Mouse (Mus musculus) kidney, embryonic 14.5 days (tissue): ENCODE data around the gene Gm5414. TPM values are rescaled to one million over a fixed set of nuclear protein-coding genes. Genes with fewer than 3 reads are reported as not detected.

Experiments
- ATAC-seq: fragments of 200-750 bp; cut with Nextera tagmentation; 2 replicates; pipeline ENCODE4 v1.8.0; 2017; ENCODE audit warnings: moderate number of reproducible peaks, mild to moderate bottlenecking, moderate TSS enrichment, moderate library complexity; ENCODE audit not compliant: low FRiP score, low TSS enrichment
- H3K27ac ChIP-seq: fragments of 300-500 bp; sonication (generic); 2 replicates; pipeline ENCODE4 v1.5.1; 2014; ENCODE audit warnings: low read depth, mild to moderate bottlenecking, low read length, moderate library complexity, mixed read lengths
- H3K27me3 ChIP-seq: fragments of 300-500 bp; sonication (generic); 2 replicates; pipeline ENCODE4 v1.6.1; 2014; ENCODE audit warnings: mild to moderate bottlenecking, low read length; ENCODE audit not compliant: control insufficient read depth, insufficient read depth
- H3K36me3 ChIP-seq: fragments of 300-500 bp; sonication (generic); 2 replicates; pipeline ENCODE4 v1.6.1; 2014; ENCODE audit warnings: low read length, mixed read lengths; ENCODE audit not compliant: control insufficient read depth, insufficient read depth
- H3K4me1 ChIP-seq: fragments of 300-500 bp; sonication (generic); 2 replicates; pipeline ENCODE4 v1.6.1; 2014; ENCODE audit warnings: low read length, mixed read lengths; ENCODE audit not compliant: control insufficient read depth, insufficient read depth
- H3K4me2 ChIP-seq: fragments of 300-500 bp; sonication (generic); replicated peaks from 2 replicates; pipeline ENCODE4 v1.6.1; 2014; ENCODE audit warnings: low read depth, mild to moderate bottlenecking, low read length
- H3K4me3 ChIP-seq: fragments of 300-500 bp; sonication (generic); 2 replicates; pipeline ENCODE4 v1.5.1; 2014; ENCODE audit warnings: mild to moderate bottlenecking, low read length
- H3K9ac ChIP-seq: fragments of 300-500 bp; sonication (generic); 2 replicates; pipeline ENCODE4 v1.6.1; 2014; ENCODE audit warnings: low read depth, mild to moderate bottlenecking, low read length, moderate library complexity
- H3K9me3 ChIP-seq: fragments of 300-500 bp; sonication (generic); 2 replicates; pipeline ENCODE4 v1.6.1; 2016; ENCODE audit warnings: low read length; ENCODE audit not compliant: control insufficient read depth
- WGBS: fragments of 180-500 bp; shearing (Covaris S2); extraction: QIAGEN DNeasy Blood & Tissue Kit; methylation state at CpG from one replicate; pipeline ENCODE4 v1.1.7; 2014; 5-methylcytosine and 5-hydroxymethylcytosine counted together
- polyA plus RNA-seq: library from polyadenylated mRNA; unstranded; fragments of >200 nt; fragmentation: Nextera tagmentation; extraction: Ambion mirVana; gene quantifications from 2 replicates; pipeline ENCODE4 v1.2.1, GENCODE M21; 2014

Gene Gm5414
- not detected in 2 replicates for polyA plus RNA-seq

- H3K4me3 ChIP-seq, result no peak within 1 kb of the TSS
- H3K27me3 ChIP-seq, result no peaks in the 10 kb centered on the region
- H3K9ac ChIP-seq, result no peak within 1 kb of the TSS
- no peak within 1 kb of the TSS for H3K27ac ChIP-seq
- no peaks in the 10 kb centered on the region for H3K36me3 ChIP-seq
- no peak within 1 kb of the TSS for H3K4me2 ChIP-seq
- no peaks in the 10 kb centered on the region for H3K9me3 ChIP-seq
- 80% methylated on average over 2 of the region's 2 CpGs for WGBS
- no peak for ATAC-seq
- H3K4me1 ChIP-seq, result no peaks in the 10 kb centered on the region
Measured at GRCm38 (mm10) chr15:101627884-101628283, at the start of gene Gm5414. Gene Gm5414, minus strand, starts transcription at chr15:101628188.

DNA sequence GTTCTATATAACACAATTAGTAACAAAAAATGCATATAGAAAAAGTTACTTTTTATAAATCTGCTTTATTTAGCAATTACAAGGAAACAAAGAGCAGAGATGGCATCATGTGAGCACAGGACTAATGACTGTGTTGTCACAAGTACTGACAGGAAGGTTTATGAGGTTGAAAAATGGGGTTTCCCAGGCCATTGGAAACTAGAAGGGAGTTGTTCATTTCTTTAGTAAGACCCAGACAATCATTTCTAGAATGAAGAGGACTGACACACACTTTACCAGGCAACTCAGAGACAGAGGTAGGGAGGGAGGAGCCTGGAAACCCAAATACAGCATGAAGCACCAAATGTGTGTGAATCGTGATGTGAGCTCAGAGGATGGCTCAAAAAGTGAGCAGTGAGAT is 48.0 kb upstream of the Gm5414 start:
- Histone ChIP-seq H3K36me3 (no peaks in the 10 kb centered on the region), H3K27me3 (no peaks in the 10 kb centered on the region), H3K4me1 (no peaks in the 10 kb centered on the region), H3K9ac (no peak overlapping the region), H3K4me2 (no peak overlapping the region), H3K9me3 (no peaks in the 10 kb centered on the region), H3K4me3 (no peak overlapping the region), H3K27ac (no peak overlapping the region)
- ATAC-seq, result no peak
- 89% methylated on average over 1 of the region's 1 CpGs for WGBS

DNA sequence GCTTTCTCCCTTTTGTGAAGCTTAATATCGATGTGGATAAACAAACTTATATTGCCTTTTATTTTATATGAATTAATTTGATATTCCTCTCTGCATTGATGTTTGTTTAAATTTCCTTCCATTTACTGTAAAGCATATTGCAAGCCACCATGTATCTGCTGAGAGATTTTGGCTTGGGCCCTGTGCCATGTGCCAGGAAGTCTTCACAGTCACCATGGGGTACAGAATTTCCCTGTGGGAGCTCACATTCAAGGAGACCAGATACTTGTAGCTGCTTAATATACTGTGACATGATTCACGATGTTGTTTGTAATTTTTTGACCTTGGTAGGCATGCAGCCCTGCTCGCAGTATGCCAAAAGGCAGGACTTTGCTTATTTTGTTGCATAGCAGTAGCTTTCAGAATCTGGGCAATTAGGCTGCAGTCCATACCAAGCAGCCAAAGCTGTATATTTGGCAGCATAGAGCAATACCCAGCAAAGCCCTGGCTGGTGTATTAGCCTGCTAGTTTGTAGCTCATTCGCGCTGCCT is 24.8 kb upstream of the Gm5414 start:
- Histone ChIP-seq H3K4me1 (no peaks in the 10 kb centered on the region), H3K4me2 (no peak overlapping the region), H3K27ac (no peak overlapping the region), H3K36me3 (no peaks in the 10 kb centered on the region), H3K9me3 (no peaks in the 10 kb centered on the region), H3K27me3 (no peaks in the 10 kb centered on the region), H3K4me3 (no peak overlapping the region), H3K9ac (no peak overlapping the region)
- no peak for ATAC-seq
- WGBS, result 84% methylated on average over 5 of the region's 5 CpGs

DNA sequence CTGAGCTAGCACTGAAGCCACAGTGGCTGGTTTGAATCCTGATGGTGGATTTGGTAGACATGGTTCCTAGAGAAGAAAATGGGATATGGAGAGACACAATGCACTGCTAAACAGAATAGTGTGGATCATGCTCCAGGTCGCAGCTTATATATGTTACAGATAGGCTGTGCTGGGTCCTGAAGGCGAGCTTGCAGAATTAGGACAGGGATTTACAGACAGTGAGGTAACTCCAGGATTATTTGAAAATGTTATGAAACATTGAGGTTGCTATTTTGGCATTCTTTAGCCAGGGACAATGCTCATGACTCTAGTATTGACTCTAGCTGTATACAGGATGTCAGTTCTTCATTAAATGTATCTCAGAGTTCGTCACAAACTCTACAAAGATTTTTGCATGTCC is 19.3 kb upstream of the Gm5414 start, which contains the start of gene Gm5478:
Gene Gm5478 (minus strand): TSS at position 101 of the 400 bp plus-strand sequence.
- H3K27ac ChIP-seq, result no peak within 1 kb of the TSS
- WGBS, result 77% methylated on average over 3 of the region's 3 CpGs
- no peak for ATAC-seq
- H3K27me3 ChIP-seq, result no peaks in the 10 kb centered on the region
- H3K9me3 ChIP-seq, result no peaks in the 10 kb centered on the region
- H3K4me3 ChIP-seq, result no peak within 1 kb of the TSS
- no peak within 1 kb of the TSS for H3K9ac ChIP-seq
- H3K4me1 ChIP-seq, result no peaks in the 10 kb centered on the region
- H3K4me2 ChIP-seq, result no peak within 1 kb of the TSS
- H3K36me3 ChIP-seq, result no peaks in the 10 kb centered on the region

GRCm38 (mm10) chr15:101599123-101599522 is 28.9 kb downstream of the Gm5414 start:
- Histone ChIP-seq H3K9ac (no peak overlapping the region), H3K27me3 (no peaks in the 10 kb centered on the region), H3K36me3 (no peaks in the 10 kb centered on the region), H3K27ac (no peak overlapping the region), H3K4me3 (no peak overlapping the region), H3K4me1 (no peaks in the 10 kb centered on the region), H3K9me3 (no peaks in the 10 kb centered on the region), H3K4me2 (no peak overlapping the region)
- WGBS, result 53% methylated on average over 6 of the region's 6 CpGs
- no peak for ATAC-seq

- 86% methylated on average over 10 of the region's 10 CpGs for WGBS
- no peak for ATAC-seq
- H3K27me3 ChIP-seq, result no peaks in the 10 kb centered on the region
Measured at GRCm38 (mm10) chr15:101588216-101588615, 39.8 kb downstream of the Gm5414 start.

GRCm38 (mm10) chr15:101584456-101584855 is 43.5 kb downstream of the Gm5414 start:
- ATAC-seq, result no peak

More at GRCm38 (mm10) chr15:101588216-101588615, 39.8 kb downstream of the Gm5414 start:
- H3K9me3 ChIP-seq, result no peaks in the 10 kb centered on the region
- H3K4me1 ChIP-seq, result no peaks in the 10 kb centered on the region
- H3K4me3 ChIP-seq, result no peak overlapping the region
- H3K9ac ChIP-seq, result no peak overlapping the region
- no peak overlapping the region for H3K4me2 ChIP-seq
- no peaks in the 10 kb centered on the region for H3K36me3 ChIP-seq
- no peak overlapping the region for H3K27ac ChIP-seq

DNA sequence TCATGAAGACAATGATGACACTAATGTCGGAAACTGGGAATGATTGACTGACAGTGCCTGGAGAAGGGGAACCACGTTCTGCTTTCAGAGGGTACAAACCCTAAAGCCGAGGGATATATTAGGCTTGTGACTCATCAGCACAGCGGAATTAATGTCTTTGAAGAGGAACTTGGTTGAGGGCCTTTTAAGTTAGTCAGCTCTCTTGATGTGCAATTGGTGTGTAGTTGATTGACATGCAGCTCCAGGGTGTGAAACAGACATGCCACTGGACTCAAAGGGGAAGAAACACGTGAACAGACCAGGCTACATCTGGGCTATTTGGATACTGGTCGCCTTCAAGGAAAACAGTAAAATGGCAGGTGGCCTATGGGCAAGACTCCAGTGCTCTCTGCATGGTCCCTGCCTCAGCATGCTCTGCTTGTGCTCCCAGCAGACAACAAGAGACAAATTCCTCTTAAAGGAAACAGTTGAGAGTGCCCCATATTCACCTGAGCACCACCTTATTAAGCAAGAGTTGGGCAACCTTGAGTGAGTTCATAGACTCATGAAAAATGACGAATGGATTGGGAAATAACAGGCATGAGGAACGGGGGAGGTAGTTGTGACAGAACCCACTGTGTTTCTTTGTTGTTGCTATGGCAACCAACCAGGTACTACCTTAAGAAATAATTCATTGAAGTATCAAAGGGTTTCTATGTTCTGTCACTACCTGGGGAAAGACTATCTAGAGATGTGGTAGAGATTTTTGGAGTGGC is 44.6 kb downstream of the Gm5414 start:
- H3K9me3 ChIP-seq, result no peaks in the 10 kb centered on the region
- no peak for ATAC-seq
- H3K4me2 ChIP-seq, result no peak overlapping the region
- H3K4me1 ChIP-seq, result no peaks in the 10 kb centered on the region
- H3K27ac ChIP-seq, result no peak overlapping the region
- no peaks in the 10 kb centered on the region for H3K27me3 ChIP-seq
- H3K4me3 ChIP-seq, result no peak overlapping the region
- H3K36me3 ChIP-seq, result no peaks in the 10 kb centered on the region
- H3K9ac ChIP-seq, result no peak overlapping the region
- WGBS, result 81% methylated on average over 8 of the region's 8 CpGs

More at GRCm38 (mm10) chr15:101584456-101584855, 43.5 kb downstream of the Gm5414 start:
- Histone ChIP-seq H3K9ac (no peak overlapping the region), H3K36me3 (no peaks in the 10 kb centered on the region), H3K4me3 (no peak overlapping the region), H3K4me2 (no peak overlapping the region), H3K27ac (no peak overlapping the region), H3K4me1 (no peaks in the 10 kb centered on the region), H3K27me3 (no peaks in the 10 kb centered on the region), H3K9me3 (no peaks in the 10 kb centered on the region)
- WGBS, result 26% methylated on average over 2 of the region's 2 CpGs

DNA sequence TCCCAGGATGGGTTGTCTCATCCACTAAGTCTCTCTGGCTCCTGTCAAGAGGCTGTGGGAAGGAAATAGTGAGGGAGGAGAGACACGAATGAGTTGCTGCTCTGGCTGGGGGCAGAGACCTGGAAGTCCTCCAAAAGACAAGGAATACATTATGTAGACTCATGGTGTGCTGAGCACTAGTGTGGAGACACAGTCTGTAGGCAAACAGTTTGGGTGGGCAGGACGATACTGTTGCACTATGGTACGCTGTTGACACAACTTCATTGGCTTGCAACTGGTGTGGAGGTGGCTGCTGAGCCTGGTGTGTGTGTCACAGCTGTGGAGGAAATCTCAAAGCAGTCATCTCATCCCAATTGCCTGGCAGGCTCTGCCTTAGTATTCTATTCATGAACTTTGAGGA is 46.3 kb downstream of the Gm5414 start:
- H3K36me3 ChIP-seq, result no peaks in the 10 kb centered on the region
- H3K9me3 ChIP-seq, result no peaks in the 10 kb centered on the region
- WGBS, result 84% methylated on average over 3 of the region's 3 CpGs
- ATAC-seq, result no peak
- no peak overlapping the region for H3K9ac ChIP-seq
- no peak overlapping the region for H3K4me2 ChIP-seq
- H3K27ac ChIP-seq, result no peak overlapping the region
- no peaks in the 10 kb centered on the region for H3K4me1 ChIP-seq
- H3K4me3 ChIP-seq, result no peak overlapping the region
- H3K27me3 ChIP-seq, result no peaks in the 10 kb centered on the region
